Mouse (Mus musculus) c-Kit-positive CD71-positive TER-119-positive erythroid progenitor cells, embryonic 14.5 days (primary cell): ENCODE measurements around the gene Ccdc84.
A peak's percentile ranks its signal among the peaks of the same experiment; 100 is the strongest.
"Not testable (repeated sequence)": the region's sequence is repeated elsewhere in the genome, so short reads cannot be mapped to it uniquely, and the experiment has no call there.

Experiments
- DNase-seq: peaks from one replicate; pipeline ENCODE4 v3.0.0-alpha.2; 2013; ENCODE audit warnings: low spot score

Gene Ccdc84

DNA sequence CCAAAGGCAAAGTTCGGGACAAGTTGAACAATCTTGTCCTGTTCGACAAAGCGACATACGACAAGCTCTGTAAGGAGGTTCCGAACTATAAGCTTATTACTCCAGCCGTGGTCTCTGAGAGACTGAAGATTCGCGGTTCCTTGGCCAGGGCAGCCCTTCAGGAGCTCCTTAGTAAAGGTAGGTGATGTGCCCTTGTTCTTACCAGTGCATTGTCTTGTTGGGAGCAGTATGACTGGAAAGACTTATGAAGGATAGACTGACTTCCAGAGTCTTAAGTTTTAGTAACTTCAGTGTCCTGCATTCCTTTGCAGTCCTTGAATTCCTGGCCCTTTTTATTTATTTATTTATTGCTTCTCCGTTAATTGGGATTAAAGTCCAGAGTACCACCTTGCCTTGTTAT lies 9.7 kb downstream of the Ccdc84 start:
- DNase-seq, result not testable (repeated sequence)

- no peak for DNase-seq
Measured at GRCm38 (mm10) chr9:44407752-44408097, 10.6 kb downstream of the Ccdc84 start.

- peak; percentile 96 for DNase-seq
Measured at GRCm38 (mm10) chr9:44406906-44407751, 11.2 kb downstream of the Ccdc84 start, which contains the start of the genes Rps25 and Trappc4. Gene Rps25 (plus strand): TSS chr9:44407139. Gene Trappc4 (minus strand): TSS chr9:44407600.

DNA sequence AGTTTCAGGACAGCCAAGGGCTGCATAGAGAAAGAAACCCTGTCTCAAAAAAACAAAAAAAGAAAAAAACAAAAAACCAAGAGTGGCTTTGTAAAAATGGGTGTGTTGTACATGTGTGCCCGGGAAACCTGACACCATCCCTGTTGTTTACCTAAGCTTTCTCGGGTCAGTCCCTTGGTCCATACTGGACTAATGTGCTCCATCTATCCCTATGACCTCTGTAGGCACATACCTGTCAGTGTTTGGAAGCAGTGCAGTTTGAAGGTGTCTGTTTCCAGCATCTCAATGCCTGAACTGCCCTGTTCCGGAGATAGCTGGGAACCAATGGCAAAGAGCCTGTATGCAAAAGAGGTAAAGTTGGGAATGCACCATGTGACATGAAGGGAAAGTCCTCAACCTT lies 13.4 kb downstream of the Ccdc84 start:
- DNase-seq, result no peak

- DNase-seq, result no peak
Measured at GRCm38 (mm10) chr9:44401081-44401480, 17.3 kb downstream of the Ccdc84 start.

GRCm38 (mm10) chr9:44399795-44400114 lies 18.6 kb downstream of the Ccdc84 start:
- DNase-seq, result no peak

- no peak for DNase-seq
Measured at GRCm38 (mm10) chr9:44399114-44399794, 19.1 kb downstream of the Ccdc84 start.

DNA sequence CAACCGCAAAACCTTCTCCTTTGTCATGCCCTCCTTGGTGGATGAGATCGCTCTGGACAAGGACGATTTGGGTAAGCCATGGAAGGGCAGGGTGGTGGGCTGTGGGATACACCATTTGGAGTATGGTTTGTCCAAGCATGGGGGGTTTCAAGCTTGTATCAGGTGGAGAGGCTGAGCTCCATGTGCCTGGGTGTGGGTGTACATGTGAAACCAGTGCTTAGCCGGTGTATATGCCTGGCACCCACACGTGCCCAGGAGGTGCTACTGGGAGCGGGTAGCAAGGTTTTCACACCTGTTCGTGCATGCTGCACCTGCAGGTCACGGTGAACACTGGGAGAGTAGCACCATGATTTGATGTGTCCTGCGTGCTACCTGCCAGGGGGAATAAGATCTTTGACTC lies 19.8 kb downstream of the Ccdc84 start:
- DNase-seq, result no peak

DNA sequence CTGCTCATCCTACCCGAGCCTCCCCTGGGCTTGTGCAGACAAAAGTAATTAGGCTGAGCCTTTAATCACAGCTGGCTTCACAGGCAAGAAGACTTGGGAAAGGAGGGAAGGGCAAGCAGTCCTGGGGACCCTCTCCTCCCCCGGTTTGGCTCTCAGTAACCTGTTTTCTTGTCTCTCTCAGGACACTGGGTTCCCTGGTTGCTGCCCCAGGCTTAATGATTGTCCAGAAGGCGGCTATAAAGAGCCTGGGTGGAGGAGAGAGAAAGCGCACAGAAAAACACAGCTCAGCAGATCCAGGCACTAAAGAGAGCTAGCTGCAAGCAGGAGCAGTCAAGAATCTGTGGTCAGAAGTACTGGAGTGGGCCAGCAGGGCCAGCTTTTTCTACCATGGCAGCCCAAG lies 20.3 kb downstream of the Ccdc84 start:
- DNase-seq, result no peak

DNA sequence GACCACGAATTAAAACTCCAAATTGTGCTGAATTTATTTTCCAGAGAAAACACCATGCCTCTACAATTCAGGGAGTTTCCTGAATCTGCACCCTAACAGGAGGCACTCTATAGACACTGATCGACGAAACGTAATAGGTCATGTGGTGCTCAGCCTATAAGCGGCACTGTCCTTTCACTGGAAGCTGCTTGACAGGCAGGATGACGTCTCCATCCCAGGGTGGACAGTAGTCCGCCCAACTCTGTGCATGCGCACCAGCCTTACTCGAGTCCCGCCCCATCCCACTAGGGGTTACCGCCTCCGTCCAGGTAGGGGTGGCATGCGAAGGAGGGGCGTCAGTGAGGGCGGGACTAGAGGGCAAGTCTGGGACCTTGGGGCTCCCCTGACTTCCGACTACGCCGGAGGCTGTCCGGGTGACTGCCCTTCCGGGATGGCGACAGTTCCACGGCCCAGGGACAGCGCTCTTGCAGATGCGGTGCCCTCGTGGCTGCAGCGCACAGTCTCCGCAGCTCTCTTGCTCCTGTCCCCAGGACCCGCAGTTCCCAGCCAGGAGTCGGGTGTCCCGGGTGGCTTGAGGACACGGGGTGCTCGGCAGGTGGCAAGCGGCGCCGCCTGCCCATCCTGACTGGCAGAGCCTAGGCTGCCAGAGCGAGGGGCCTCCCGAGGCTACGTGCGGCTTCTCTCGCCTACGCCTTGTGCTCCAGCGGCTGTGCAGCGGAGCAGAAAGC lies 21.5 kb downstream of the Ccdc84 start, which contains the start of gene Slc37a4:
TSS of gene Slc37a4 (plus strand) at position 169 of the 728 bp plus-strand sequence.
- peak; percentile 95 for DNase-seq

GRCm38 (mm10) chr9:44391466-44391865 lies 26.9 kb downstream of the Ccdc84 start:
- DNase-seq, result peak; percentile 60

DNA sequence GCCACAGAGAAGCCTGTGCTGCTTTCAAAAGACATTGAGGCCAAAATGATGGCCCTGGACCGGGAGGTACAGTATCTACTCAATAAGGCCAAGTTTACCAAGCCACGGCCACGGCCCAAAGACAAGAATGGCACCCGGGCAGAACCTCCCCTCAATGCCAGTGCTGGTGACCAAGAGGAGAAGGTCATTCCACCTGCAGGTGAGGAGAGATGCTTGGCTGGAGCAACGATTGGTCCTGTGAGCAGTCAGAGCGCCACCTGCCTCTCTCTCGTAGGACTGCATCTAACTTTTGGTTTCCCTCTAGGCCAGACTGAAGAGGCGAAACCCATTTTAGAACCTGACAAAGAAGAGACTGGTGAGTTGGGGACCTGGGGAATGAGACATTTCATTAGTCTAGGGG lies 29.1 kb downstream of the Ccdc84 start:
- peak; percentile 44 for DNase-seq

DNA sequence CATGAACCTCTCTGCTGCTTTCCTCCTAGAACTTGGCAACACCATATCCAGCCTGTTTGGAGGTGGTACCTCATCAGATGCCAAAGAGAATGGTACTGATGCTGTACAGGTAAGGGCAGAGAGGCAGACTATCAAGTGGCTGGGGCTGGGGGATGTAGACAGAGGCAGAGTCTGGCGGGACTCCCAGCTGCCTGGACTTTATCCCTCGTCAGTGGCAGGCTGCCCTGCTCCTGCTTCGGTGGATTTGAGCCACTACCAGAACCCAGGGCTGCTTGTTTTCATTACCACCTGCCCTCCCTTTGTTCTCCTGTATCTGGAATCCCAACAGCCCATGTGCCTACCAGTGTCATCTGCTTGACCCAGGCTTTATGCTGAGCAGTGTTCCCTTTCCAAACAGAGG lies 31.1 kb downstream of the Ccdc84 start:
- no peak for DNase-seq

- no peak for DNase-seq
Measured at GRCm38 (mm10) chr9:44384596-44384995, 33.8 kb downstream of the Ccdc84 start.

DNA sequence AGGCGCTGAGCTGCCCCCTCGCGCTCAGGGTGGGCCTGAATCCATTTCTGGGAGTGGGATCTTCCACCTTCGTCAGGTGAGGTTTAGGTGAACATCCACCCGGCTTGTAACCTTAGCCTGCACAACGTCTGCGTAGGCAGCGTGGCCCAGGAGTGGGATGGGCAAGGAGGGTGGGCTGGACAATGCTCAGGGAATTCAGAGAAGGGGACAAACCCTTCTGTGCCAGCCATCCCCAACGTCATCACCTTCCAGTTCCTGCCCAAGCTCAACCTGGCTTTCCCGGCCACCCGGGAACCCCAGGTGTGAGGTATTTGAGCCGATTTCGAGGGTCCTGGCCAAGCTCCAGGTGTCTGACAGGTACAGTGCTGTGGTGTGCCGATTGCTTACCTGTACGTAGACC lies 38.5 kb downstream of the Ccdc84 start:
- no peak for DNase-seq

DNA sequence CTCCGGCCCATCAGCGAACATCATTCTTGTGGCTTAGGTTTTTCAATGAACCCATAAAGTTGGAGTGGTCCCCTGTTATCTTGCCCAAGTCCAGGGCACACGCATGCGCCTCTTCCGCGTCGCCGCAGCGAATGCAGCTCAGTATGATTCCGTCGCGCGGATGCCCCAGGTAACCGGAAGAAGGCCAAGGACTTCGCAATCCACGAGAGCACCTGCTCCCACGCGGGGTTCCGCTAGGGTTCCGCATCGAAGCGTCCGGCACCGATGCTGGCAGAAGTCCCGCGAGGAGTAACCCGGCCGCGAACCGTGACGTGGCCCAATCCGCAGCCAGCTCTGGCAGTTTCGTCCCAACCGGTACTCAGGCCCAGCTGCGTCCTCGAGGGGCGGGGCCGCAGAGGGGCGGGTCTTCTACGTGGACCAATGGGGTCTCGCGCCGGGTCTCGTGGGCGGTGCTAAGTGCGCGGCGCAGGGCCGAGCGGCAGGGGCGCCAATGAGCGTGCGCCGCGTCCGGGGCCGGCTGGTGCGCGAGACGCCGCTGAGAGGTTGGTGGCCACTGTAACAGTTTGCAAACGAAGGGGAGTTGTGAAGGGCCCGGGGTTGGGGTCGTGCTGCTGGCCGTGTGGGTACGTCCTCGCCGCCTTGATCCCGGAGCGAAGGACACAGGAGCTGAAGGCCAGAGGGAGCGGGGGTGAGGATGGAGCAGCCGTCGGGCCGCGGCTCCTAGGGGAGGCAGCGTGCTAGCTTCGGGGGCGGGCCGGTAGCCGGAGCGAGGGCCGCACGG lies 39.1 kb downstream of the Ccdc84 start, which contains the start of gene Hyou1:
TSS of gene Hyou1 (plus strand) at position 437 of the 781 bp plus-strand sequence.
- DNase-seq, result peak; percentile 96

GRCm38 (mm10) chr9:44378153-44378730 lies 40.1 kb downstream of the Ccdc84 start:
- DNase-seq, result peak; percentile 23

- not testable (repeated sequence) for DNase-seq
Measured at GRCm38 (mm10) chr9:44377335-44377734, 41.0 kb downstream of the Ccdc84 start.

GRCm38 (mm10) chr9:44376141-44376540 lies 42.2 kb downstream of the Ccdc84 start:
- DNase-seq, result no peak

GRCm38 (mm10) chr9:44373386-44373785 lies 45.0 kb downstream of the Ccdc84 start:
- DNase-seq, result no peak

GRCm38 (mm10) chr9:44364480-44364879 lies 53.9 kb downstream of the Ccdc84 start:
- DNase-seq, result no peak
